Mouse (Mus musculus) CH12.LX (cell line): ENCODE data around the gene Zc3h6. TPM values are rescaled to one million over a fixed set of nuclear protein-coding genes. Genes with fewer than 3 reads are reported as not detected.
"Not testable (repeated sequence)": the region's sequence is repeated elsewhere in the genome, so short reads cannot be mapped to it uniquely, and the experiment has no call there.

Experiments used
- DNase-seq: peaks from one replicate; pipeline ENCODE4 v3.0.0-alpha.2; 2013; ENCODE audit errors: extremely low read depth
- H3K27ac ChIP-seq: 2 replicates; pipeline ENCODE4 v1.5.1; 2012; ENCODE audit warnings: low read depth, mild to moderate bottlenecking, control low read depth, moderate library complexity; ENCODE audit not compliant: insufficient read depth
- H3K27me3 ChIP-seq: replicated peaks from 2 replicates; pipeline ENCODE3; 2012; ENCODE audit warnings: inconsistent platforms
- H3K36me3 ChIP-seq, 2 experiments: replicated peaks in 1 of 2; 2 replicates each; pipeline versions ENCODE3 to v1.6.1; 2012; ENCODE audit warnings: inconsistent platforms in 1 of 2, low read length in 1 of 2, mild to moderate bottlenecking in 1 of 2, mixed read lengths in 1 of 2, moderate library complexity in 1 of 2; ENCODE audit not compliant: control insufficient read depth in 1 of 2, insufficient read depth in 1 of 2
- H3K4me1 ChIP-seq, 2 experiments: 2 replicates each; pipeline ENCODE4 v1.6.1; 2012; ENCODE audit warnings: inconsistent platforms in 1 of 2, moderate library complexity in 1 of 2; ENCODE audit not compliant: insufficient read depth in 2 of 2, control insufficient read depth in 1 of 2
- H3K4me2 ChIP-seq: 2 replicates; pipeline ENCODE4 v1.6.1; 2012; ENCODE audit warnings: low read depth, mild to moderate bottlenecking, control low read depth; ENCODE audit not compliant: poor library complexity, insufficient read depth, severe bottlenecking
- H3K4me3 ChIP-seq, 3 experiments: fragments of 150-350 bp in 1 of 3; sonication (generic) in 1 of 3; replicated peaks in 1 of 3; 2 replicates each; pipeline versions ENCODE3 to v1.5.1; 2011 to 2012; ENCODE audit warnings: low read depth in 2 of 3, low read length in 2 of 3, mild to moderate bottlenecking in 2 of 3, moderate library complexity in 2 of 3, control low read depth in 1 of 3, improper control_type of control experiment in 1 of 3, inconsistent platforms in 1 of 3, mixed read lengths in 1 of 3; ENCODE audit not compliant: poor library complexity in 1 of 3
- H3K79me2 ChIP-seq: replicated peaks from 2 replicates; pipeline ENCODE4 v1.6.1; 2012; ENCODE audit warnings: mild to moderate bottlenecking, moderate library complexity; ENCODE audit not compliant: control insufficient read depth, poor library complexity, insufficient read depth, severe bottlenecking; ENCODE audit errors: extremely low read depth
- H3K9ac ChIP-seq: 2 replicates; pipeline ENCODE4 v1.6.1; 2012; ENCODE audit warnings: low read depth, mild to moderate bottlenecking, control low read depth, moderate library complexity; ENCODE audit not compliant: insufficient read depth
- H3K9me3 ChIP-seq: replicated peaks from 2 replicates; pipeline ENCODE3; 2012; ENCODE audit warnings: low read length, inconsistent platforms, mixed read lengths
- BHLHE40 ChIP-seq: IDR thresholded peaks from 2 replicates; pipeline ENCODE4 v1.6.1; 2011; ENCODE audit warnings: mild to moderate bottlenecking, low read depth, low read length, improper control_type of control experiment
- CTCF ChIP-seq, 2 experiments: IDR thresholded peaks in 1 of 2; conservative IDR thresholded peaks in 1 of 2; 2 replicates each; pipeline ENCODE4 v1.5.1; 2011 to 2012; ENCODE audit warnings: low read depth in 2 of 2, low read length in 2 of 2, improper control_type of control experiment in 1 of 2, inconsistent platforms in 1 of 2, mild to moderate bottlenecking in 1 of 2, moderate library complexity in 1 of 2
- GABPA ChIP-seq: IDR thresholded peaks from 2 replicates; pipeline ENCODE4 v1.6.1; 2012; ENCODE audit warnings: low read depth, low read length, improper control_type of control experiment, inconsistent platforms; ENCODE audit not compliant: insufficient replicate concordance
- MEF2A ChIP-seq: IDR thresholded peaks from 2 replicates; pipeline ENCODE4 v1.6.1; 2014; ENCODE audit warnings: low read depth, mild to moderate bottlenecking, inconsistent platforms, low read length, improper control_type of control experiment, borderline replicate concordance
- NELFE ChIP-seq: IDR thresholded peaks from 2 replicates; pipeline ENCODE4 v1.6.1; 2011; ENCODE audit warnings: low read depth, low read length, improper control_type of control experiment
- SMC3 ChIP-seq: IDR thresholded peaks from 2 replicates; pipeline ENCODE4 v1.6.1; 2011; ENCODE audit warnings: low read depth, low read length, improper control_type of control experiment
- TBP ChIP-seq: conservative IDR thresholded peaks from 2 replicates; pipeline ENCODE4 v1.6.1; 2011; ENCODE audit warnings: low read depth, low read length, improper control_type of control experiment
- ZC3H11A ChIP-seq: IDR thresholded peaks from 2 replicates; pipeline ENCODE4 v1.6.1; 2012; ENCODE audit warnings: low read depth, mild to moderate bottlenecking, inconsistent platforms, low read length, improper control_type of control experiment
- ZKSCAN1 ChIP-seq: IDR thresholded peaks from 2 replicates; pipeline ENCODE4 v1.6.1; 2012; ENCODE audit warnings: low read depth, inconsistent platforms, low read length, improper control_type of control experiment, borderline replicate concordance
- ZNF384 ChIP-seq: IDR thresholded peaks from 2 replicates; pipeline ENCODE4 v1.6.1; 2012; ENCODE audit warnings: low read depth, low read length, improper control_type of control experiment, inconsistent platforms
- dilution Hi-C: fragments of 300-500 bp; cut with MboI; formaldehyde crosslinking; loops from 2 replicates; pipeline ENCODE4 v1.14.3; 2020; ENCODE audit warnings: low sequenced_read_pairs; ENCODE audit not compliant: extremely low pct_unique_long_range_greater_than_20kb, extremely low pct_ligation_motif_present
- in situ Hi-C: fragments of 300-500 bp; cut with MboI; formaldehyde crosslinking; loops from 3 replicates; pipeline ENCODE4 v1.14.3; 2019; ENCODE audit warnings: low sequenced_read_pairs, low pct_ligation_motif_present, low pct_unique_long_range_greater_than_20kb, mixed read lengths
- polyA plus RNA-seq: library from polyadenylated mRNA; unstranded; fragments of >175 nt; gene quantifications from 2 replicates; pipeline ENCODE4 v1.2.1, GENCODE M21; 2012; ENCODE audit warnings: low read depth; ENCODE audit not compliant: insufficient read length
- total RNA-seq, 2 experiments: library from RNA; depleted of rRNA; stranded (reverse); fragments of 300-350 nt in 1 of 2; fragments of >200 nt in 1 of 2; gene quantifications; 2 replicates each; pipeline ENCODE4 v1.2.3; 2012 to 2014

Gene Zc3h6
- total and polyA plus RNA-seq, 3 experiments = 0.59 to 0.72 (median 0.64) TPM

DNA sequence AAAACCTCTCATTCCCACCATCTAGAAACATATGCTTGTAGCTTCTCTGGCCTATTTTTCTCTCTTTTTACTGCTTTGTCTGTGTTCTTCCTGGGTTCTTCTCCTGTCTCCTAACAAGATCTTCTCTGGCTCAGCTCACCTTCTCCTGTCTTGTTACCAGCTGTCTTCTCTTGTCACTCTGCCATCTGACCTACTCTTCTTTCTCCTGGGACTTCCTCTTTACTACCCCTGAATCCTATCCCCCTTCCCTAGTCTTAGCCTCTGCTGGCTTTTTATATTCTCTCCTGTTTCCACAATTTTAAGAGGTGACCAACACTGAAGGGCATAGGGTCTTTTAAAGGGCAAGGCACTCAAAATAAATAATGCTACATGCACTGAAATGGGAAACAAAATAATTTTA is 37.7 kb downstream of the Zc3h6 start:
- no peak for DNase-seq
- Histone ChIP-seq H3K36me3 (no peaks in the 10 kb centered on the region), H3K9me3 (no peaks in the 10 kb centered on the region), H3K4me1 (peaks cover 0 to 6% of the 10 kb centered on the region in 2 experiments; a peak in 2 of 4 replicates), H3K4me2 (no peak overlapping the region), H3K27me3 (no peaks in the 10 kb centered on the region), H3K4me3 (no peak overlapping the region), H3K27ac (no peak overlapping the region), H3K79me2 (no peaks in the 10 kb centered on the region), H3K9ac (no peak overlapping the region)
- TF ChIP-seq MEF2A (no peak), GABPA (no peak), NELFE (no peak)
- dilution Hi-C loops = no loop called here
- in situ Hi-C loops = no loop called here

DNA sequence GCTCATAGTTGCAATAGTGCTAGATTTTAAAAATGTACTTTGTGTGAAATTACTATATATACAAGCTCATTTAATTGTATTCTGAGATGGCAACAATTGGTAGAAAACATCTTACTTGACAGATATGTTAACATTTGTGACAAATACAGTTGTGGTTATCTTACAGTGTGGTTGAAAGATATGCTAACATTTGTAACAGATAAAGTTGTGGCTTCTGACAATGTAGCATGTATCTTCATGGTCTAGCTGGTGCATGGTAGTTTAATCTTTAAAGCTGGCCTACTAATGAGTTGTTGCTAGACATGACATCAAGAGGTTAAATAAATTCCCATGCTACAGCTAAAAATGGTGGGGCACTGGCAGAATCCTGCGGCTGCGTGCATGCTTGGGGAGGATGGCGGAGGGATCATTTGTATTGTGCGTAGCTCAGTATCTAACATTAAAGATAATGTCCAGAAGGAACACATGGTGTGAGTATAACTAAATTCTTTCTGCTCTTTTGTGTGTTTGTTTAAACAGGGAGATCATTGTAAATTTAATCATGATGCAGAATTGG is 39.1 kb downstream of the Zc3h6 start:
- no peak overlapping the region for H3K9ac ChIP-seq
- H3K79me2 ChIP-seq = no peaks in the 10 kb centered on the region
- in situ Hi-C loops (no loop called here), dilution Hi-C loops (no loop called here)
- DNase-seq = no peak
- no peak overlapping the region for H3K4me3 ChIP-seq
- no peak for TF ChIP-seq SMC3
- no peak for TF ChIP-seq ZC3H11A
- TF ChIP-seq TBP = no peak
- TF ChIP-seq BHLHE40 = no peak
- no peak for TF ChIP-seq ZKSCAN1
- TF ChIP-seq ZNF384 = no peak
- no peaks in the 10 kb centered on the region for H3K27me3 ChIP-seq
- H3K36me3 ChIP-seq = no peaks in the 10 kb centered on the region
- H3K4me1 ChIP-seq = peaks cover 0 to 6% of the 10 kb centered on the region in 2 experiments; a peak in 2 of 4 replicates
- H3K9me3 ChIP-seq = no peaks in the 10 kb centered on the region
- no peak overlapping the region for H3K27ac ChIP-seq
- no peak overlapping the region for H3K4me2 ChIP-seq

DNA sequence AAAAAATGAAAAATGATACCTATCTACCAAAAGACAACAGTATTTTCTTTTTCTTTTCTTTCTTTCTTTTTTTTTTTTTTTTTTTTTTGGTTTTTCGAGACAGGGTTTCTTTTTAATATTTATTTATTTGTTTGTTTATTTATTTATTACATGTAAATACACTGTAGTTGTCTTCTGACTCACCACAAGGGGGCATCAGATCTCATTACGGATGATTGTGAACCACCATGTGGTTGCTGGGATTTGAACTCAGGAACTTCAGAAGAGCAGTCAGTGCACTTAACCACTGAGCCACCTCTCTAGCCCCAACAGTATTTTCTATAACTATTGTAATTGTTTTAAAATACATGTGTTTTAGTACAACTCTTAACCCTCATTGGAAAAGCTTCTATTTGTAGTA is 41.7 kb downstream of the Zc3h6 start:
- dilution Hi-C loops, H3K27me3 ChIP-seq, in situ Hi-C loops, DNase-seq, H3K36me3 ChIP-seq, H3K9me3 ChIP-seq, H3K27ac ChIP-seq, H3K4me1 ChIP-seq, H3K79me2 ChIP-seq, H3K4me2 ChIP-seq, H3K4me3 ChIP-seq: not testable (repeated sequence)
- TF ChIP-seq CTCF (conservative IDR thresholded peaks at IDR 0.05 in 1 of 2, IDR thresholded peaks at IDR 0.05 in 1 of 2; ENCODE audit: low read depth in 2 of 2, low read length in 2 of 2) (peak in 1 of 2 experiments; percentile 26; a peak in 1 of 4 replicates), SMC3 (peak; percentile 17; the same call in 1 of the 2 replicates)
- TF ChIP-seq, all 38 proteins: peak for 2; not testable (repeated sequence) for 36
- not testable (repeated sequence) for H3K9ac ChIP-seq
